Mouse (Mus musculus) liver, embryonic 16.5 days (tissue): ENCODE results near the gene Swi5. TPM values are rescaled to one million over a fixed set of nuclear protein-coding genes. Genes with fewer than 3 reads are reported as not detected.

ENCODE experiments used
- ATAC-seq: fragments of 200-750 bp; cut with Nextera tagmentation; 2 replicates; pipeline ENCODE4 v1.8.0; 2017; ENCODE audit warnings: low read depth, mild to moderate bottlenecking, moderate number of reproducible peaks, moderate library complexity
- H3K27ac ChIP-seq: fragments of 300-500 bp; sonication (generic); 2 replicates; pipeline ENCODE4 v1.5.1; 2014; ENCODE audit warnings: mild to moderate bottlenecking, low read length
- H3K27me3 ChIP-seq: fragments of 300-500 bp; sonication (generic); 2 replicates; pipeline ENCODE4 v1.6.1; 2014; ENCODE audit warnings: low read depth, low read length, mixed read lengths; ENCODE audit not compliant: control insufficient read depth, insufficient read depth
- H3K36me3 ChIP-seq: fragments of 300-500 bp; sonication (generic); 2 replicates; pipeline ENCODE4 v1.6.1; 2014; ENCODE audit warnings: mild to moderate bottlenecking; ENCODE audit not compliant: control insufficient read depth, insufficient read depth
- H3K4me1 ChIP-seq: fragments of 300-500 bp; sonication (generic); 2 replicates; pipeline ENCODE4 v1.6.1; 2014; ENCODE audit warnings: low read depth, low read length, mixed read lengths; ENCODE audit not compliant: control insufficient read depth
- H3K4me2 ChIP-seq: fragments of 300-500 bp; sonication (generic); 2 replicates; pipeline ENCODE4 v1.6.1; 2014; ENCODE audit warnings: low read depth, low read length, mixed read lengths
- H3K4me3 ChIP-seq: fragments of 300-500 bp; sonication (generic); 2 replicates; pipeline ENCODE4 v1.5.1; 2014; ENCODE audit warnings: low read depth, mild to moderate bottlenecking, low read length
- H3K9ac ChIP-seq: fragments of 300-500 bp; sonication (generic); 2 replicates; pipeline ENCODE4 v1.6.1; 2014; ENCODE audit warnings: low read depth, low read length
- H3K9me3 ChIP-seq: fragments of 300-500 bp; sonication (generic); replicated peaks from 2 replicates; pipeline ENCODE4 v1.6.1; 2016; ENCODE audit warnings: low read length; ENCODE audit not compliant: control insufficient read depth
- WGBS: fragments of 180-500 bp; shearing (Covaris S2); extraction: QIAGEN DNeasy Blood & Tissue Kit; methylation state at CpG from one replicate; pipeline ENCODE4 v1.1.7; 2014; ENCODE audit not compliant: insufficient replicate concordance; 5-methylcytosine and 5-hydroxymethylcytosine counted together
- polyA plus RNA-seq: library from polyadenylated mRNA; unstranded; fragments of >200 nt; fragmentation: Nextera tagmentation; extraction: Ambion mirVana; gene quantifications from 2 replicates; pipeline ENCODE4 v1.2.1, GENCODE M21; 2015

Swi5 gene
- 134 and 157 TPM in 2 replicates for polyA plus RNA-seq

DNA sequence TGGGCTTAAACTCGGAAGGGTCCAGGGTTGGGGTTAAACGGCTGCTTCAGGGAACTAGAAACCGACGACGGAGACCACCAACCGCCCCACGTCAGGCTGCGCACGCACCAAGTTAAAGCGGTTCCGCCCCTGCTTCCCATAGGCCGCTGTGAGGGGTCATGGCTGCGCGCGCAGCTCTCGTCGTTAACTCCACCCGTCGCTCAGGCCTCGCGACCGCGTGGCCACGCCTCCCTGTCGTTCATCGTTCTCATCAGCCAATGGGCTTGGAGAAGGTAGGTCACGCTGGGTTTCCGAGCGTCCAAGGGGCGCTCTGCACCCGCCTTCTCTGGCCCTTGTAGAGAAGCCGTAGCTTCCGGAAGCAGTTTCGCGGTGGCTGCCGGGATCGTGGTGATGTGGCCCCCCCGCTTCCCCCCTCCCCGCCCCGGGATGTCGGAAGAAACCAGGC, at the start of gene Swi5:
Gene Swi5 (minus strand): TSS at position 153 of the 445 bp plus-strand sequence.
- WGBS = 0% methylated on average over 41 of the region's 41 CpGs
- peak within 1 kb of the TSS; percentile 90 for H3K4me2 ChIP-seq
- 0 out of 2 replicates have a peak, but pooled peaks cover 2% of the 10 kb centered on the region for H3K36me3 ChIP-seq
- H3K9ac ChIP-seq = peak within 1 kb of the TSS; percentile 87
- H3K4me3 ChIP-seq = peak within 1 kb of the TSS; percentile 79
- H3K27ac ChIP-seq = peak within 1 kb of the TSS; percentile 77
- H3K9me3 ChIP-seq = no peaks in the 10 kb centered on the region
- H3K27me3 ChIP-seq = no peaks in the 10 kb centered on the region
- H3K4me1 ChIP-seq = peaks cover 19% of the 10 kb centered on the region
- peak; percentile 98 for ATAC-seq

DNA sequence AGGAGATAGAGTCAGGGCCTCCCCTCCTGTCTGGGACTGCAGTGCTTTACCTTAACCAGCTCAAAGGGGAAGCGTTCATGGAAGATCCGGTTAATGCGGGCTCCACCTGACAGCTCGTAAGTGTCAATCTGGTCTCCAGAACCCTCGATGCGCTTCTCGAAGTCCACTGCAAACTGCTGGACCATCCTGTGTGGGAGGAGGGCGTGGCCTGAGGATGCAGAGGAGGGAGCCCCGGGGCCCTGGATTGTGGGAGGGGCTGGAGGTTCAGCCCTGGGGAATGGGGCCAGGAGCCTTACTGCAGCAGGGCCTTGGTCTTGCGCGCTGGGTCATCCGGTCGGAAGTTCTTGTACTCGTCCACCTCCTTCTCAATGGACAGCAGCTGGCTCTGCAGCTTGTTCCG, 48.0 kb upstream of the Swi5 start:
- Histone ChIP-seq H3K27ac (no peak overlapping the region), H3K9ac (no peak overlapping the region), H3K27me3 (no peaks in the 10 kb centered on the region; the same call in 1 of the 2 replicates), H3K4me2 (no peak overlapping the region), H3K4me3 (no peak overlapping the region), H3K36me3 (no peaks in the 10 kb centered on the region), H3K4me1 (no peaks in the 10 kb centered on the region), H3K9me3 (no peaks in the 10 kb centered on the region)
- WGBS = 36% methylated on average over 15 of the region's 15 CpGs
- no peak for ATAC-seq

DNA sequence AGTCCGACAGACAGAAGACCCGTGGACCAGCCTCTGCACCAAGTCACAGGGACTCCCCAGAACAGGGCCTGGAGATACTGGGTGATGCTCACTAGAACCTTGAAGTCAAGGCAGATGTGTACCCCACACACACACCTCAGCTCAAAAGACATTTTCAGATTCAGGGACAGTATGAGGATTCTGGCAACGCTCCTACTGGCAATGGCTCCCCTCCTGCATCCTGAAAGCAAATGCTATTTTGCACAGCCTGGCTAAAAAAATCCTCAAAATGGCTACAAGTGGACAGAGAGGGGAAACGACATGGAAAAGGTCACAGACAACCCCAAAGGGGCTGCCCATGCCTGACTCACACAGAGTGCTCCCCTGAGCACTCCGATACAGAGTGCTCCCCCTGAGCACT, 44.3 kb upstream of the Swi5 start:
- no peak for ATAC-seq

DNA sequence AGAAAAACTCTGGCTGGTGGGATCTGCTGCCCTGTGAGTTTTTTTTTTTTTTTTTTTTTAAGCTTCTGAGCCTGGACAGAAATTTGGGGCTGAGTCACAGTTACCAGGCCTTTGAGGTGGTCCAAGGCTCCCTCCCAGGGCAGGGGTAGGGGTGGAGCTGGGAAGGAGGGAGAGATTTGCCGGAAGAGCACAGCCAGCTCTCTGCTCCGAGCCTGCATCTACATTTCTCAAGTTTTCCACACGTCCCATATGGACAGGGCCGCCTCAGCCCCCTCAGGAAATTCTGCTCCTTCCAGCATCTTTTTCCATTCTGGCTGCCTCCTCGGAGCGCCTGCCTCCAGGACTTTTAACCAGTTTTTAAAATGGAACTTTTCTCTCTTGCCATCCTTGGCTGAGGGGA, 41.7 kb upstream of the Swi5 start:
- no peak overlapping the region for H3K9ac ChIP-seq
- ATAC-seq = no peak

More for the DNA sequence above, 44.3 kb upstream of the Swi5 start:
- Histone ChIP-seq H3K4me2 (no peak overlapping the region), H3K27ac (no peak overlapping the region), H3K36me3 (no peaks in the 10 kb centered on the region), H3K9ac (no peak overlapping the region), H3K4me1 (no peaks in the 10 kb centered on the region), H3K4me3 (no peak overlapping the region), H3K9me3 (no peaks in the 10 kb centered on the region), H3K27me3 (no peaks in the 10 kb centered on the region; the same call in 1 of the 2 replicates)
- WGBS = 66% methylated on average over 5 of the region's 5 CpGs

DNA sequence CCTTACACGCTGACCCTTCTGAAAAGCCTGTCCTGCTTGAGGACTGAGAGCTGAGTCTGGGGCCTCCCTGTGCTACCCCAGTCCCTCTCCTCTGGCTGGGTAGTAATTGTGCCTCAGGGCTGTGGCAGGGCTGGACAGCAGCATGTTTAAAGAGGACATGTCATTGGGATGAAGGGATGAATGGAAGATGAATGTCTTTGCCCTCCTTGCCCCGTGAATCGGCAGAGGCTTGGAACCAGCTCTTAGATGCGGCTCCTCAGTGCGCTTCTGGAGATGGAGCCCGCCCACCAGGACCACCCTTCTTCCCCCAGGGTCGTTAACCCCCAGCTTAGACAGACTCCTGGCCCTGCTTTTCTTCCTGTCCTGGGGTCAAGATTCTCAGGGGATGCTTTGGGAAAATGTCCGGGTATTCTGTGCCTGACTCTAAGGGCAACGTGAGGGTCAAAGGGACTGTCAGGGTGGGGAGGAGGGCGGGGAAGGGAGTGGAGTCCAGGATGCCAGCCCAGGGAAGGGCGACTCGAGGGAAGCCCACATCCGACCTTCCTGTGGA, 41.1 kb upstream of the Swi5 start:
- 47% methylated on average over 13 of the region's 13 CpGs for WGBS
- Histone ChIP-seq H3K36me3 (no peaks in the 10 kb centered on the region), H3K27ac (no peak overlapping the region), H3K27me3 (no peaks in the 10 kb centered on the region), H3K4me2 (no peak overlapping the region), H3K9me3 (no peaks in the 10 kb centered on the region), H3K9ac (no peak overlapping the region), H3K4me3 (no peak overlapping the region), H3K4me1 (no peaks in the 10 kb centered on the region)
- ATAC-seq = no peak

More for the DNA sequence above, 41.7 kb upstream of the Swi5 start:
- Histone ChIP-seq H3K4me3 (no peak overlapping the region), H3K27ac (no peak overlapping the region), H3K27me3 (no peaks in the 10 kb centered on the region), H3K9me3 (no peaks in the 10 kb centered on the region), H3K36me3 (no peaks in the 10 kb centered on the region), H3K4me2 (no peak overlapping the region), H3K4me1 (no peaks in the 10 kb centered on the region)
- WGBS = 56% methylated on average over 6 of the region's 6 CpGs

DNA sequence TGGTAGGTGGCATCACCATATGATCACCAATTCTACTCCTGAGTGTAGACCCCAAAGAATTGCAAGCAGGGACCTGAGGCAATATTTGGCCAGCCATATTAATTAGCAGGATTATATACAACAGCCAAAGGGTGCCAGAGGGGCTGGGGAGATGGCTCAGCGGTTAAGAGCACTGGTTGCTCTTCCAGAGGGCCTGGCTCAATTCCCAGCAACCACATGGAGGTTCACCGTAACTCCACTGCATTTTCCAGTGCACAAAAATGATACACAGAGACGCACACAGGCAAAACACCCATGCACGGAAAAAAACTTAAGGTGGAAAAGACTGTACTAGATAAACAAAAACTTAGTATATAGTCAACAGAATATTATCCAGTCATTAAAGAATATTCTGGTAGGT, 39.3 kb upstream of the Swi5 start:
- H3K36me3 ChIP-seq = no peaks in the 10 kb centered on the region
- no peaks in the 10 kb centered on the region for H3K27me3 ChIP-seq
- H3K4me3 ChIP-seq = no peak overlapping the region
- 69% methylated on average over 4 of the region's 4 CpGs for WGBS
- no peak overlapping the region for H3K9ac ChIP-seq
- H3K4me2 ChIP-seq = no peak overlapping the region
- no peak for ATAC-seq
- no peaks in the 10 kb centered on the region for H3K9me3 ChIP-seq
- H3K27ac ChIP-seq = no peak overlapping the region
- H3K4me1 ChIP-seq = no peaks in the 10 kb centered on the region

DNA sequence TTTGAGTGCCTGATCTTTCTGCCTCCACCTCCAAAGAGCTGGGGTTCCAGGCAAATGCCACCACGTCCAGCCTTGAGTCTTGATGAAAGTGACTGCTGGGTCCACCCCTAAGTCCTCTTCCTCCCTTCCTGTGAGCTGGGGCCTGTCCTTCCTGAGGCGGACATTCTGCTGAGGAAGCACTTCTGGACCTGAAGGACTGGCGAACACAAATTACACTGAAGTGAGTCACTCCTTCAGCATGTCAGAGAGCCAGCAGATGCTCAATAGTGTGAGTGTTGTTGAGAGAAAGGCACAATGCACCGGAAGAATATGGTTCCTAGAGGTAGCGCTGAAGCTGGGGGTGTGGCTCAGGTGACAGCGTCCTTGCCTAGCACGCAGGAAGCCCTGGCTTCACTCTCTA, 37.5 kb upstream of the Swi5 start:
- ATAC-seq = no peak
- no peak overlapping the region for H3K9ac ChIP-seq
- H3K27ac ChIP-seq = no peak overlapping the region
- no peak overlapping the region for H3K4me2 ChIP-seq
- 33% methylated on average over 7 of the region's 7 CpGs for WGBS
- no peak overlapping the region for H3K4me3 ChIP-seq
- H3K27me3 ChIP-seq = no peaks in the 10 kb centered on the region
- no peaks in the 10 kb centered on the region for H3K9me3 ChIP-seq
- no peaks in the 10 kb centered on the region for H3K36me3 ChIP-seq
- H3K4me1 ChIP-seq = no peaks in the 10 kb centered on the region

DNA sequence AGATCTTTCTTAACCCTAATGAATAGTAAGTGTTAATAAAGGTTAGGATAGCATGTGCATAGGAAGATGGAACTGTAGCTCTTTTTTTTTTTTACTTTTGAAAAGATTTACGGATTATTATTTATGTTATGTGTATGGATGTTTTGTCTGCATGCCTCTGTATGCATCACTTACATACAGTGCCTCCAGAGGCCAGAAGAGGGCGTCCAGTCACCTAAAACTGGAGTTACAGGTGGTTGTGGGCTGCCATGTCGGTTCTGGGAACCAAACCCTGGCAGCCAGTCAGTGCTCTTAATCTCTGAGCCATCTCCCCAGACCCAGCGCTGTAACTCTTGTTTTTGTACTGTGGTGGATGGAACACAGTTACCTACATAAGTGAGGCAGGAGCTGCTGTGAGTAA, 36.4 kb upstream of the Swi5 start:
- no peaks in the 10 kb centered on the region for H3K4me1 ChIP-seq
- H3K27ac ChIP-seq = no peak overlapping the region
- no peaks in the 10 kb centered on the region for H3K36me3 ChIP-seq
- 42% methylated on average over 4 of the region's 4 CpGs for WGBS
- no peak for ATAC-seq
- H3K27me3 ChIP-seq = no peaks in the 10 kb centered on the region; the same call in 1 of the 2 replicates
- no peaks in the 10 kb centered on the region for H3K9me3 ChIP-seq
- no peak overlapping the region for H3K9ac ChIP-seq
- H3K4me3 ChIP-seq = no peak overlapping the region
- H3K4me2 ChIP-seq = no peak overlapping the region

DNA sequence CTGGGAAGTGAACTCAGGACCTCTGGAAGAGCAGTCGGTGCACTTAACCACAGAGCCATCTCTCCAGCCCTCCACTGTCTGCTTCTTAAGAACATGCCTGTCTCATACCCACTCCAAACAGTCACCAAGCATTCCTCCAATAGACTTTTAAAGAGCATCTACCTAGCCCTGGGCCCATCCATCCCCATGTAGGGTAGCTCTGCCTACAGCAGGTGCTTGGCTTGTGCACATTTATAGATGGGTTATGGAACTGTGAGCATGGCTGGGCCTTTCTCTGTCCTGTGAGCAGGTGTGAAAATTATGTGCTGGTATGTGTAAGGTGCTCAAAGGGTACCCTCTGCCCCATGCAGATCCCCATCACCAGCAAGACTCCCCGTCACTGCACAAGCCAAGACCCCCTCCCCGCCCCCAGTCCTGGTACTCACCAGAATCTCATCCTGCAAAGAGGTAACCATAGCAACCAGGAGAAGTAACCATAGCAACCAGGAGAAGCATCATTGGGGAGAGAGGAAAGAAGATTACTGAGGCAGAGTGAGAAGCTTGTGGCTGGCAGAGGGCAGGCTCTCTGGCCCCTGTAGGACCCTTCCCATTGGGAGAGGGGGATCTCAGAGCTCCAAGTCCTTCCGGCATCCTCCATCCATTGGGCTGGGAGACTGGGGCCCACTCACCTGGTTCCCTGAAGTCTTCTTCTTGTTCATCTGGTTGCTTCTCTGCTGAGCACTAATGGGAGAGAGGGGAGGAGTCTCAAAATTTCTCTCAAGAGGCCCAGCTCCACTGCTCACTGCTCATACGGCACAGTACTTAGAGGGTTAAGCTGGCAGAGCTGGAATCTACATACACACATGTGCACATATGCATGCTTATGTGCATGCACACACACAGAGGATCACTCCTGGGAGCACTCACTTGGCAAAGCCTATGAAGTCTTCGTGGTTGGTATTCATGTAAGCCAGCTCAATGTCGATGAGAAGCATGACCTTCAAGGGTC, 35.2 kb upstream of the Swi5 start:
- peaks cover 10% of the 10 kb centered on the region for H3K27me3 ChIP-seq
- H3K4me1 ChIP-seq = no peaks in the 10 kb centered on the region
- ATAC-seq = no peak
- H3K4me3 ChIP-seq = no peak overlapping the region
- H3K27ac ChIP-seq = no peak overlapping the region
- no peaks in the 10 kb centered on the region for H3K9me3 ChIP-seq
- 60% methylated on average over 7 of the region's 7 CpGs for WGBS
- no peak overlapping the region for H3K4me2 ChIP-seq
- no peak overlapping the region for H3K9ac ChIP-seq
- H3K36me3 ChIP-seq = no peaks in the 10 kb centered on the region
